Mouse (Mus musculus) CD4-positive, CD25-positive, alpha-beta regulatory T cell, adult 2 months (primary cell): ENCODE measurements at regions not wholly inside any gene's neighbourhood (a gene's known extent, or its start where the extent isn't known, plus 50 kb on each side); places are given as distances from the start of the nearest gene placed in this dataset.

Experiments used
- DNase-seq: peaks from one replicate; pipeline ENCODE4 v3.0.0-alpha.2; 2012; ENCODE audit warnings: low read depth, low spot score

DNA sequence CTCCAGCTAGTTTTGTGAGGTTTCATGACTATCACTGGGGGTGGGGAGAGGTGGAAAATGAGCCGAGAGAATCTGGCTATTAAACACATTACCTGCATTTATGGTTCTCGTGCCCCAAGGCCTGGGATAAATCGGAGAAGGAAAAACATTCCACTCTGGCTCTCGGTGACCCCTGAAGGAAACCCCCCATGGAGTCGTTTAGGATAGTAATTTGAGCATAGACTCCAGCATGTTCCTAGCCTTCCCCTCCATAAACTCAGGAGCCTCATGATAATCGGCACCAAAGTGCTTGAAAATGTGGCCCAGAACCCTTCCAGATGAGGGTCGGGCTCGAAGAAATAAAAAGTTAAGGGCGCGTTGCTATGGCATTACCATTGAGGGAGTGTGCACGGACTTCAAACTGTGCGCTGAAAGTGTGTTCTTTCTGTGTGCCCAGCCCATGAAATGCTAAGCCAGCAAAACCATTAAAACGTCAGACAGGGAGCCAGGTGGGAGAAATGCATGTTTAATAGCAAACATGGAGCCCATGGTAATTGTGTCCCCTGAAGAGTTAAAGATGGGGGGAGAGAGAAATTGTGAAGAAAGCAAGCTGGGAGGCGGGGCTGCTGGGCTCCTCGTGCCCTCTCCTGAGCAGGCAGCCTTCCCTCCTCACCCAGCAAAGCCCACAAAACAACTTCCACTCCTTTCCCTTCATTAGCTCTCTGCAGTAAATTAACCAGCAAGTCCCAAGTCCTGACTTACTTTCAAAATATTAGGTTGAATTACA, 64.1 kb upstream of the Sall1 start:
- DNase-seq, result no peak

DNA sequence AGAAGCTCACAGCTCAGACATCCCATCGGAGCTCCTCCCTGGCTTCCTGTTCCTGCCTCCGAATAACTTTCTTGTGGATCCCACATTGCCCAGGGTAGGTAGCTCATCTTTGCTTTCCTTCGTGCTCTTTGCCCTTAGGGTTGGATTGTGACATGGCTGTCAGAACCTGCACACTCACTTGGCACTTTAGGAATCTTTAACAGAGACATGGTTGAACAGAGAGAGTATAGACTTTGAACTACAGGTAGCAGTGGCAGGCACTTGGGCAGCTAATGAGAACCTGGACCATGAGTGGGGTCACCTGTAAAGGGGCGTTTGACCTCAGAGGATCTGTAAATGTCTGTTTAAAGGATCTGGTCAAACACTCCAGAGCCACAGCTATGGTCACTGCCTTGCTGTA, 62.4 kb upstream of the Sall1 start:
- no peak for DNase-seq

DNA sequence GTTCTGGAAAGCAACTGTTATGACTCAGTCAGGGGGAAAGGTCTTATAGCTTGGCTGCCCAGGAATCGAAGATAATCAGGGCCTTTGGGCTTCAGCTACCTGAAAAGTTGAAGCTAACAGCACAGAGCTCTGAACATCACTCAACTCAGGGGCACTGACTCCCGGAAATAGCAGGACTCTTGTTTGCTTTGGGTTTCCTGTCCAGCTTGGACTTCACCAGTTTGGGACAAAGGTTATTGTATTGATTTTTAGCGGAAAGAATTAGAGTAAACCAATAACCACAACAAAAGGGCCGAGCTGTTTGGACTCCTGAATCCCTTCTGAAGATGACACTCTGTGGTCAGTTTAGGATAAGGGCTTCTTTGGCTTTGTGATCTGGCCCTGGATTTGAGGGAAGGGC, 53.4 kb upstream of the Sall1 start:
- DNase-seq, result no peak
